Mouse (Mus musculus): ENCODE results near the gene Mlxipl.

Mlxipl gene

GRCm38 (mm10) chr5:135185016-135185415 is 95.3 kb downstream of the Mlxipl start:
- no peak for DNase-seq (ENCODE audit: low read depth)

GRCm38 (mm10) chr5:135185596-135185995 is 95.9 kb downstream of the Mlxipl start:
- DNase-seq (ENCODE audit: low read depth), result peak; percentile 85

GRCm38 (mm10) chr5:135186231-135186620 is 96.5 kb downstream of the Mlxipl start:
- no peak for DNase-seq (ENCODE audit: low read depth)

- peak; percentile 98 for DNase-seq (ENCODE audit: low read depth)
Measured at GRCm38 (mm10) chr5:135186621-135187348, 97.1 kb downstream of the Mlxipl start, which contains the start of gene Baz1b. TSS of gene Baz1b (plus strand) at chr5:135187264.

GRCm38 (mm10) chr5:135187349-135188213 is 97.9 kb downstream of the Mlxipl start:
- DNase-seq (ENCODE audit: low read depth), result no peak

All from induced T-regulatory cell, adult 2 months (primary cell).